Mouse (Mus musculus): Measurements from ENCODE around the gene Otud5.
A peak's percentile ranks its signal among the peaks of the same experiment; 100 is the strongest.
"Not testable (repeated sequence)": the region's sequence is repeated elsewhere in the genome, so short reads cannot be mapped to it uniquely, and the experiment has no call there.

The Otud5 gene

DNA sequence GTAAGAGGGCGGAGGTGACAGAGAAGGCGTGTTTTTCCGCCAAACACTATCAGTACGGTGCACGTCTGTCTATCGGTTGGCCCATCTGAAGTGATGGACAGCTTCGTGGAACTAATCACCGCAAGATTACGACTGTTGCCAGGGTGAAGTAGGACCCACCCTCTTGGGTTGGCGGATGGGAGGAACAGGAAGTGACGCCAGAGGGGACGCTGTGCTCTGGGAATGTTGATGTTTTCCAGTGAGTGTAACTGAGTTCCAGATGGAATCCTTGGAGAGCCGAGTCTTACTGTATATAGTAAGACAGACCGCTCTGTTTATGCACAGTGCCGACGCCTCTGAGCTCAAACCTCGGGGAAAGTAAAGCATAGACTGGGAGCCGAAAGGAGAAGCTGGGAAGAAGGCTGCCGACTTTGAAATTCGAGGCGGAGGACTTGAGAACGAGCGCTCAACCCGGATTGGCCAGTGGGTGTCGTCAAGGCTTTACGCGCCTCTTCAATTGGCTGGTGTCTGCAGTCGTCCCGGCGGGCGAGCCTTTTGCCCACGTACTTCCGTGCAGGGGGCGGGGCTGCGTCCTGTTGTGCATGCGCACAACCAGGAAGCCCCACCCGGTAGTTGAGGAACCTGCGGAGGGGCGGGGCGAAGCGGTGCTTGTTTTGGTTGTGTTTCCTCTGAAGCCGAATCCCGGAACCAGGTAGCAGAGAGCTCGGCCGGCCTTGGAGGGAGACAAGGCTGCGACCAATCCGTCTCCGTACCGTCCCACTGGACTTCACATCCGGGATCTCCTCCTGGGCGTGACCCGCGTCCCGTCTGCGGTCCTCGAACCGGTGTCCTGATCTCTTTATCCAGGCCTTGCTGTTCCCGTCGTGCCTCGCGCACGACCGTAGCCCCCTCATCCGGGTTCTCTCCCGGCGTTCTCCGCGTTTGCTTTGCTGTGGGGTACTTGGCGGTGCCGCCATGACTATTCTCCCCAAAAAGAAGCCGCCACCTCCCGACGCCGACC lies at the start of gene Otud5:
Gene Otud5 (plus strand): TSS at position 202 of the 1,000 bp plus-strand sequence.
- peak; percentile 87 for DNase-seq (ENCODE audit: low read depth, low spot score)

DNA sequence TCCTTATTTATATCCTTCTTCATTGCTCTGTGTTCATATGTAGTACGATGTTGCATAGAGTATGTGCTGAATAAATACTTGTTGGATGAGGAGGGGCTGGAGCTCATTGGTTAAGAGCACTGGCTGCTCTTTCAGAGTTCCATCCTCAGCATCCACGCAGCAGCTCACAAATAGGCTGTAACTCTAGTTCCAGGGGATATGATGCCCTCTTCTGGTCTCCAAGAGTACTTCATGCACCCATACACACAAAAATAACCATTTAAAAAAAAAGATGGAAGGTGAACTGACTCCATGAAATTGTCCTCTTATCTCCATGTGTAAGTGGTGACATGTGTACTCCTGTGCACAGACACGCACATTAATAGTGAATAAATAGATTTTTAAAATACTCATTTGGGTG lies 47.8 kb upstream of the Otud5 start:
- DNase-seq (ENCODE audit: low read depth, low spot score), result no peak

DNA sequence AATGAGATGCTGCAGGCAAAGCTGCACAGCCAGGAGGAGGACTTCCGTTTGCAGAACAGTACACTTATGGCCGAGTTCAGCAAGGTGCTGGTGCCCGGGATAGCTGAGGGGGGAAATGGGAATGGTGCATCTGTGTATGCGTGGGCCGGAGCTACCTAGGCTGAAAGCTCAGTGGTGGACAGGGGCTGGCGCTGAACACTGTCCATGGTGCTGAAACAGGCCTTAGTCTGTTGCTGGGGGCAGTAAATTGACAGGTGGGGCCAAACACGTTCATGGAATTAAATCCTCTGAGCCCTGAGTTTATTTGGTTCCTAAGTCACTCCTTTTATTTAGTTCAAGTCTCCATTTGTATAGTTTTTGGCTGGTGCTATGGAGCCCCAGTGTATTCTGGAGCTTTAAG lies 46.1 kb upstream of the Otud5 start:
- DNase-seq (ENCODE audit: low read depth, low spot score), result no peak

GRCm38 (mm10) chrX:7797327-7797726 lies 43.8 kb upstream of the Otud5 start:
- DNase-seq (ENCODE audit: low read depth, low spot score), result no peak

DNA sequence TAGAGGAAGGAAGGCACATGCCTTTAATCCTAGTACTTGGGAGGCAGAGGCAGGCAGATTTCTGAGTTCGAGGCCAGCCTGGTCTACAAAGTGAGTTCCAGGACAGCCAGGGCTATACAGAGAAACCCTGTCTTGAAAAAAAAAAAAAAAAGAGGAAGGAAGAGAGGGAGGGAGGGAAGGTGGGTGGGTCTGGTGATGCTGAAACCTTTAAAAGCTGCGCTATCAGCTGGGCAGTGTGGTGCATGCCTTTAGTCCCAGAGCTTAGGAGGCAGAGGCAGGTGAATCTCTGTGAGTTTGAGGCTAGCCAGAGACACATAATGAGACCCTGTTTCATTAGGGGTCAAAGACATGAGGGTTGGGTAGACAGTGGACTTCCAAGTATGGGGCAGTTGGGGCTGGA lies 39.0 kb upstream of the Otud5 start:
- not testable (repeated sequence) for DNase-seq (ENCODE audit: low read depth, low spot score)

- not testable (repeated sequence) for DNase-seq (ENCODE audit: low read depth, low spot score)
These were observed 26.1 kb upstream of the Otud5 start for GRCm38 (mm10) chrX:7815016-7815415.

DNA sequence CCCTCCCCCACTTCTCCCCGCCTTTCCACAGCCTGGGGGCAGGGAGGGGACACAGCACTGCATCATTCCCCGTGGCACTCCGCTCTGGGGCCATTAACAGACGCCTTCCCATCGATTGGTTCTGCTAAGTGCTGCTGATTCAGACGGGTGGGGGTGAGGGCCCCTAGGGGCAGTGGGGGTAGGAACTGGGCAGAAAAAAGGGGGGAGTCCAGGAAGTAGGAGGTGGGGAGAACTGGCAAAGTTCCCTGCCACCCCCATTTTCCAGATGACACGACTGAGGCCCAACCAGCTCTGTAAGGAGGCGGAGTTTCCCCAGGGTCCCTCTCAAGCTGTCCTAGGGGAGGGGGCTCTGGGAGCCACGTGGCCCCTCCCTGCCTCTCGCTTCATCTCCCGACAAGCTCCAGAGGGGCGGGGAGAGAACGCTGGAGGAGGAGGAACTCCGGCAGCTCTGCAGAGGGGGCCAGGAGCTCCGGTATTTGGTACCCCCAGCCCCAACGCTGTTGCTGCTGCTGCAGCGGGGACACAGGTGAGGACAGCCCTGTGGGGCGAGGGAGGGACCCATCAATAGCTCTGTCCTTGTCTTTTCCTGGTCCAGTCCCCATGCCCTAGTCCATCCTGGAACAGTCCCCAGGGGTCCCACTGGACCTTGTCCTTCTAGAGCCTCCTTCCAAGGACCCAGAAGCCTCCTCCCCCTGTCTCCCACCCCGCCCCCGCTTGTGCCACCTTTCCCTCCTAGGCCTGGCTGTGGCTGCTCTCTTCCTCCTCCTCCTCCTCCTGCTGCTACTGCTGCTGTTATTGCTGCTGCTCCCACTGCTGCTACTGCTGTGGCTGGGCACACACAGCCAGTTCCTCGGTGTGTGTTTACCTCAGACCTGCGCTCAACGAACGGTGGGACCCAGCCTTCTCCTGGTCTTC lies 19.0 kb upstream of the Otud5 start, which contains the start of gene Kcnd1:
Gene Kcnd1 (plus strand): TSS at position 425 of the 915 bp plus-strand sequence.
- DNase-seq (ENCODE audit: low read depth, low spot score), result no peak

- no peak for DNase-seq (ENCODE audit: low read depth, low spot score)
These were observed 4.0 kb upstream of the Otud5 start for GRCm38 (mm10) chrX:7837146-7837545.

DNA sequence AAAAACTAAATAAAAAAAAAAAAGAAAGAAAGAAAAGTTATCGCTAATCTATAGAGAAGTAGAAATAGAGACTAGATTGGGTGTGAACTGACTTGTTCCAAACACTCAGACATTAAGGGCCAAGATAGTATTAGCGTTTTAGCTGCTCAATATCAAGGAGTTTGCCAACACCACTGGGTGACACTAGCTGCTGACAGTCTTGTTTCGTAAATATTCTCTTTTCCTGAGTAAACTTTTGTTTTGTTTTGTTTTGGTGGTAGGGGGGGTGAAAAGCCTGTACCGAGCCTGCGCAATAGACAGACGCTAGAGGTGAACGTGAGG lies 362 bp upstream of the Otud5 start:
- no peak for DNase-seq (ENCODE audit: low read depth, low spot score)

DNA sequence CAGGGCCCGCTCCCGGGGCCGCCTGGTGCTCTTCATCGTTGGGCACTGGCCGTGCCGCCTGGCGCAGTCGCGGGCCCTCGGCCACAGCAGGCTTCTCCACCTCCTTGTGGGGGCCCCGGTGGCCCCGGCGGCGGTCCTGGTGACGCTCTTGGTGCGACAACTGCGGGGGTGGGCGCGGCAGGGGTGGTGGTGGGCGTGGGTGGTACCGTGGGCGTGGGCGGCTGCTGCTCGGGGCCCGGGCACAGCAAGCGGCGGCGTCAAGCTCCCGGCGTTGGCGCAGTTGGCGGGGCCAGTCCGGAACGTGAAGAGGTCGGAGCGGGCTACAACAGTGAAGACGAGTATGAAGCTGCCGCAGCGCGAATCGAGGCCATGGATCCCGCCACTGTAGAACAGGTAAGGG lies 1.2 kb downstream of the Otud5 start:
- no peak for DNase-seq (ENCODE audit: low read depth, low spot score)

- DNase-seq (ENCODE audit: low read depth, low spot score), result no peak
These were observed 6.7 kb downstream of the Otud5 start for GRCm38 (mm10) chrX:7847845-7848244.

- DNase-seq (ENCODE audit: low read depth, low spot score), result no peak
These were observed 13.4 kb downstream of the Otud5 start for GRCm38 (mm10) chrX:7854578-7854977.

DNA sequence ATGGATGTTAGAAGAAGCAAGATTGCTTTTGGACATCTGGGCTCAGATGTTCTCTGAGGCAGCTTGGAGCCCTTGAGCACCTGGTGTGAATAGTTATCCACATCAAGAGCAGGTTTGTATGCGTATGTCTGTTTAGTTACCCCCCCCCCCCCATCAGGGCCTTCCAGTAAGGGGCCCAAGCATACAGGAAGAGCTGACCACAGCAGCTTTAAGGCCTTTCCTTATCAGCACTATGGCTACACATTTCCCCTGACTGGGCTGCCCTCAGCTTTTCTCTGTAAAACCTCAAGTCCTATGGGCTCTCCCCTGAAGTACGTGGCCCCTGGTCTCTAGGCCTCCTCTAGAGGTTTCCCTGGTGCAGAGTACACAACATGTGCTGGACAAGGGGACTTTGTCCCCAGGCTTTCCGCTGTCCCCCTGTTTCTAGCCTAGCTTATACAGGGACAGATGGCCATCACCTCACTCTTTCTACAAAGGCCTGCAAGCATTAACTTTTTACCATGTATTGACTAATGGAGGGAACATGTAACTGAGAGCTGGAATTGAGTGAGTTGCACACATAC lies 18.1 kb downstream of the Otud5 start:
- DNase-seq (ENCODE audit: low read depth, low spot score), result no peak

DNA sequence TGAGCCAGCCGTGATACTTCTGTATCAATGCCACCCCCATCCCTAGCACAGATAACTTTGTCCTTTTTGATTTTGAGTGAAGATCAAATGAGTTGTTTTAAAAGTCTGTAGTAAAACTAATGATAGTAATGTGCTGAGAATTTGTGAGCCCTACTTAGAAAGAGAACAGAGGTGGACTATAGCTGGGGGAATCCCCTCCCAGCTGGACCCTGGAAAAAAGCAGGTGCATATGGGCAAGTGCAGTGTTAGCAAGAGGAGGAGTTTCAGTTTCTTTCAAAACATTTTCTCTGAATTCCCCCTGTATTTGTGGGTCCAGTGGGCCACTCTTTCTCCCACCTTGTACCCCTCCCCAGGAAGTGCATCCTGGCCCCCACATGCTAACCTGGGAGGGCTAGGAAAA lies 22.0 kb downstream of the Otud5 start:
- no peak for DNase-seq (ENCODE audit: low read depth, low spot score)

DNA sequence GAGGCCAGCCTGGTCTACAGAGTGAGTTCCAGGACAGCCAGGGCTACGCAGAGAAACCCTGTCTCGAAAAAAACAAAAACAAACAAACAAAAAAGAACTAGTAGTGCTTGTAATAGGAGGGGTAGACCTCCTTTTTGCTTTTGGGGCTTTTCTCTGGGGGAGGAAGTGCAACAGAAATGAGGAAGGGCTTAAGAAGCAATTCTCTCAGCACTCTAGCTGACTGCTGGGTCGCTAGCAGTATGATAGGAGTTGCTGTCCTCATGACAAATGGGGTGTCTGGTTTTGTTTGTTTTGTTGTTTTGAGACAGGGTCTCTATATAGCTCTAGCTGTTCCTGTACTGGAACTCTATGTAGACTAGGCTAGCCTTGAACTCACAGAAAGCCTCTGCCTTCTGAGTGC lies 23.4 kb downstream of the Otud5 start:
- DNase-seq (ENCODE audit: low read depth, low spot score), result no peak

- no peak for DNase-seq (ENCODE audit: low read depth, low spot score)
These were observed 24.2 kb downstream of the Otud5 start for GRCm38 (mm10) chrX:7865343-7865742.

- DNase-seq (ENCODE audit: low read depth, low spot score), result no peak
These were observed 24.6 kb downstream of the Otud5 start for GRCm38 (mm10) chrX:7865786-7866185.

DNA sequence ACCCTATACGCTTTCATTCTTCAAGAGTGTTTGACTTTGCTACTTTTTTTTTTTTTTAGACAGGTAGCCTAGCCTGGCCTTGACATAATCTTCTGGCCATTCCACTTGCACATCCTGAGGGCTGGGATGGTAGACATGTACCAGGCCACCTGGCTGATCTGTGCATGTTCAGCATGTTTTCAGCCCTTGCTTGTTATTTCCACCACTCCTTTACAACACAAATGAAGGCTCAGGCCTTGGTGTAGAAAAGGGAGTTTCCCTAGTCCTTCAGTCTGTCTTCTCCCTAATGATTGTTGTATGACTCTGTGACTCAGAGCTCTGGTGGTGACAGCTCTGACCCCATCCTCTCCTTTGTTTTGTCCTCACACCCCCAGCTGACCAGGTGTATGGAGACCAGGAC lies 26.0 kb downstream of the Otud5 start:
- DNase-seq (ENCODE audit: low read depth, low spot score), result no peak

GRCm38 (mm10) chrX:7868506-7868905 lies 27.3 kb downstream of the Otud5 start:
- no peak for DNase-seq (ENCODE audit: low read depth, low spot score)

DNA sequence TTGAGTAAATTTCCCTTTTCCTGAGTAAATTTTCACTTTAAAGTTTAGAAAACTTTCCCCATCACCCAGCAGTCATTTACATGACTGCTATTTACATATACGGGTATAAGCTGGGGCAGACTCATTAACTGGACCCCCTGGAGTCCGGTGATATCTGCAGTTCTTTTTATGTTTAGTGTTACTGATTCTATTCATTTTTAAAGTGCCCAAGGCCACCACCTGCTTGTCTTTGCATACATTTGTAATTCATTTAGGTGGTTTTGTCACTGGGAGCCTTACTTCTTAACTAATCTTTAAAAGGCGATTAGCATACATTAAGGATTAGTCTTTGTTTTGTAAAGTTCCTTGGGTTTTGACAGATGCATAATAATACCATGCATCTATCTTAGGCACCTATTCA lies 28.7 kb downstream of the Otud5 start:
- no peak for DNase-seq (ENCODE audit: low read depth, low spot score)

- peak; percentile 54 for DNase-seq (ENCODE audit: low read depth, low spot score)
These were observed 36.8 kb downstream of the Otud5 start, which contains the start of gene Pim2 for GRCm38 (mm10) chrX:7878007-7878419. TSS of gene Pim2 (plus strand) at chrX:7878262.

DNA sequence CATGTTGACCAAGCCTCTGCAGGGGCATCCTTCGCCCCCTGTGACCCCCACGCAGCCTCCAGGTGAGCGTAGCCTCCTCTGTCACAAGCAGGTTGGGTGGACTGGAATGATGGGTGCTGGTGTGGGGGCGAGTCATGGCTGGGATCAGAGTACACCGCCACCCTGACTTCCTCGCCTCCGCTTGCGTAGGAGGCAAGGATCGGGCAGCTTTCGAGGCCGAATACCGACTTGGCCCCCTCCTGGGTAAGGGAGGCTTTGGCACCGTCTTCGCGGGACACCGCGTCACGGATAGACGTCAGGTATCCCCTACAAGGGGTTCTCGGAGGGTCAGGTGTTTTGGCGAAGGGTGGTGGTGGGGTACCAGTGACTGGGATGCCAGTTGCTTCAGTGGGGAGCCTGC lies 37.3 kb downstream of the Otud5 start:
- DNase-seq (ENCODE audit: low read depth, low spot score), result no peak

Data from c-Kit-negative CD71-positive TER-119-positive erythroid progenitor cells, embryonic 14.5 days (primary cell).